Mouse (Mus musculus) myocyte (in vitro differentiated cells): ENCODE measurements around the gene Med15. TPM values are rescaled to one million over a fixed set of nuclear protein-coding genes. Genes with fewer than 3 reads are reported as not detected.

Experiments
- H3K27me3 ChIP-seq: one replicate; pipeline ENCODE4 v1.6.1; 2011; ENCODE audit not compliant: control insufficient read depth, insufficient read depth, insufficient read length
- H3K36me3 ChIP-seq: one replicate; pipeline ENCODE4 v1.6.1; 2011; ENCODE audit not compliant: control insufficient read depth, insufficient read depth
- H3K4me2 ChIP-seq: one replicate; pipeline ENCODE4 v1.6.1; 2011; ENCODE audit warnings: low read depth, control low read depth
- H3K4me3 ChIP-seq: one replicate; pipeline ENCODE4 v1.5.1; 2011; ENCODE audit warnings: mild to moderate bottlenecking, control low read depth, moderate library complexity
- H3K79me2 ChIP-seq: one replicate; pipeline ENCODE4 v1.6.1; 2011; ENCODE audit not compliant: control insufficient read depth, insufficient read depth
- H3ac ChIP-seq: one replicate; pipeline ENCODE4 v1.6.1; 2011; ENCODE audit not compliant: control insufficient read depth, insufficient read length
- CEBPB ChIP-seq: IDR thresholded peaks from 2 replicates; pipeline ENCODE4 v1.6.1; 2011; ENCODE audit warnings: mild to moderate bottlenecking, moderate library complexity; ENCODE audit not compliant: poor library complexity, insufficient read depth, severe bottlenecking
- E2F4 ChIP-seq: IDR thresholded peaks from one replicate; pipeline ENCODE4 v1.6.1; 2011; ENCODE audit warnings: mild to moderate bottlenecking, control low read depth, moderate library complexity; ENCODE audit not compliant: insufficient read depth
- MAX ChIP-seq: IDR thresholded peaks from one replicate; pipeline ENCODE4 v1.6.1; 2011; ENCODE audit warnings: low read depth, mild to moderate bottlenecking, control low read depth
- MYOD1 ChIP-seq, 3 experiments: IDR thresholded peaks; one replicate each; pipeline ENCODE4 v1.6.1; 2011; ENCODE audit warnings: control low read depth in 2 of 3, low read depth in 2 of 3, mild to moderate bottlenecking in 2 of 3, moderate library complexity in 1 of 3; ENCODE audit not compliant: insufficient read length in 2 of 3, control insufficient read depth in 1 of 3
- MYOG ChIP-seq, 3 experiments: IDR thresholded peaks; one replicate each; pipeline ENCODE4 v1.6.1; 2011; ENCODE audit warnings: control low read depth in 2 of 3, low read depth in 2 of 3, mild to moderate bottlenecking in 2 of 3; ENCODE audit not compliant: insufficient read length in 2 of 3, control insufficient read depth in 1 of 3, insufficient read depth in 1 of 3
- POLR2A ChIP-seq: IDR thresholded peaks from one replicate; pipeline ENCODE4 v1.6.1; 2011; ENCODE audit warnings: low read depth, mild to moderate bottlenecking, control low read depth, moderate library complexity; ENCODE audit not compliant: insufficient read length
- POLR2AphosphoS2 ChIP-seq: IDR thresholded peaks from one replicate; pipeline ENCODE4 v1.6.1; 2011; ENCODE audit warnings: low read depth, control low read depth; ENCODE audit not compliant: insufficient read length
- REST ChIP-seq: IDR thresholded peaks from one replicate; pipeline ENCODE4 v1.6.1; 2011; ENCODE audit warnings: mild to moderate bottlenecking, control low read depth, moderate library complexity; ENCODE audit not compliant: insufficient read depth, insufficient read length
- SRF ChIP-seq: IDR thresholded peaks from one replicate; pipeline ENCODE4 v1.6.1; 2011; ENCODE audit warnings: low read depth; ENCODE audit not compliant: control insufficient read depth, insufficient read length
- TCF12 ChIP-seq: IDR thresholded peaks from one replicate; pipeline ENCODE4 v1.6.1; 2011; ENCODE audit warnings: mild to moderate bottlenecking, control low read depth; ENCODE audit not compliant: poor library complexity, insufficient read depth, severe bottlenecking
- TCF3 ChIP-seq: IDR thresholded peaks from one replicate; pipeline ENCODE4 v1.6.1; 2011; ENCODE audit warnings: low read depth, control low read depth; ENCODE audit not compliant: insufficient read length
- USF1 ChIP-seq: IDR thresholded peaks from one replicate; pipeline ENCODE4 v1.6.1; 2011; ENCODE audit warnings: low read depth, mild to moderate bottlenecking, control low read depth, moderate library complexity
- polyA plus RNA-seq: library from polyadenylated mRNA; unstranded; fragments of >200 nt; fragmentation: generic; extraction: Trizol; gene quantifications from one replicate; pipeline ENCODE4 v1.2.1, GENCODE M21; 2012; ENCODE audit warnings: missing spikeins

The Med15 gene
- polyA plus RNA-seq, 1 experiment = 42.9 TPM

GRCm38 (mm10) chr16:17759813-17760321 lies 27.2 kb upstream of the Med15 start:
- TF ChIP-seq POLR2AphosphoS2 (no peak), USF1 (no peak)
- Histone ChIP-seq H3ac (peak overlapping the region; percentile 64), H3K4me3 (peak overlapping the region; percentile 49), H3K79me2 (peaks cover 45% of the 10 kb centered on the region), H3K36me3 (no peaks in the 10 kb centered on the region), H3K4me2 (peak overlapping the region; percentile 77), H3K27me3 (no peaks in the 10 kb centered on the region)

GRCm38 (mm10) chr16:17759344-17759773 lies 26.7 kb upstream of the Med15 start, which contains the start of gene Klhl22:
Klhl22 (plus strand) TSS chr16:17759618.
- Histone ChIP-seq H3ac (peak within 1 kb of the TSS; percentile 64), H3K27me3 (no peaks in the 10 kb centered on the region), H3K36me3 (no peaks in the 10 kb centered on the region), H3K4me2 (peak within 1 kb of the TSS; percentile 77), H3K79me2 (peaks cover 44% of the 10 kb centered on the region), H3K4me3 (peak within 1 kb of the TSS; percentile 49)
- TF ChIP-seq CEBPB (no peak), POLR2AphosphoS2 (peak; percentile 97), SRF (no peak), POLR2A (peak; percentile 98), USF1 (peak; percentile 84), MYOD1 (IDR thresholded peaks at IDR 0.05; ENCODE audit: control insufficient read depth in 1 of 3, insufficient read length in 2 of 3, low read depth in 2 of 3) (peak in 1 of 3 experiments; percentile 69), E2F4 (no peak), MYOG (IDR thresholded peaks at IDR 0.05; ENCODE audit: control insufficient read depth in 1 of 3, insufficient read depth in 1 of 3, insufficient read length in 2 of 3, low read depth in 2 of 3) (peak in 2 of 3 experiments; percentile 66 to 74), TCF3 (no peak), MAX (no peak), REST (peak; percentile 47), TCF12 (no peak)

GRCm38 (mm10) chr16:17758902-17759301 lies 26.2 kb upstream of the Med15 start:
- Histone ChIP-seq H3ac (peak overlapping the region; percentile 64), H3K36me3 (no peaks in the 10 kb centered on the region), H3K4me2 (peak overlapping the region; percentile 64), H3K27me3 (no peaks in the 10 kb centered on the region), H3K4me3 (peak overlapping the region; percentile 49), H3K79me2 (peaks cover 40% of the 10 kb centered on the region)
- TF ChIP-seq CEBPB (no peak), MYOG (IDR thresholded peaks at IDR 0.05; ENCODE audit: control insufficient read depth in 1 of 3, insufficient read depth in 1 of 3, insufficient read length in 2 of 3, low read depth in 2 of 3) (no peak), MAX (no peak), REST (no peak), MYOD1 (IDR thresholded peaks at IDR 0.05; ENCODE audit: control insufficient read depth in 1 of 3, insufficient read length in 2 of 3, low read depth in 2 of 3) (no peak), E2F4 (no peak), USF1 (no peak), SRF (no peak), TCF3 (no peak), TCF12 (no peak), POLR2AphosphoS2 (no peak), POLR2A (no peak)

GRCm38 (mm10) chr16:17757756-17758155 lies 25.1 kb upstream of the Med15 start:
- H3K4me2 ChIP-seq = no peak overlapping the region
- no peak overlapping the region for H3K4me3 ChIP-seq
- TF ChIP-seq E2F4 = no peak
- peak; percentile 11 for TF ChIP-seq TCF12
- TF ChIP-seq MYOD1 (IDR thresholded peaks at IDR 0.05; ENCODE audit: control insufficient read depth in 1 of 3, insufficient read length in 2 of 3, low read depth in 2 of 3) = peak in 2 of 3 experiments; percentile 35 to 82
- peak in 2 of 3 experiments; percentile 63 to 92 for TF ChIP-seq MYOG (IDR thresholded peaks at IDR 0.05; ENCODE audit: control insufficient read depth in 1 of 3, insufficient read depth in 1 of 3, insufficient read length in 2 of 3, low read depth in 2 of 3)
- peak; percentile 16 for TF ChIP-seq TCF3
- H3ac ChIP-seq = no peak overlapping the region
- H3K27me3 ChIP-seq = no peaks in the 10 kb centered on the region
- no peaks in the 10 kb centered on the region for H3K36me3 ChIP-seq
- peaks cover 28% of the 10 kb centered on the region for H3K79me2 ChIP-seq

- TF ChIP-seq SRF (no peak), POLR2A (no peak), POLR2AphosphoS2 (no peak), USF1 (no peak), CEBPB (no peak), MYOG (IDR thresholded peaks at IDR 0.05; ENCODE audit: control insufficient read depth in 1 of 3, insufficient read depth in 1 of 3, insufficient read length in 2 of 3, low read depth in 2 of 3) (no peak), TCF12 (no peak)
- no peak overlapping the region for H3K4me2 ChIP-seq
- no peaks in the 10 kb centered on the region for H3K79me2 ChIP-seq
- H3ac ChIP-seq = no peak overlapping the region
- H3K36me3 ChIP-seq = no peaks in the 10 kb centered on the region
- H3K27me3 ChIP-seq = no peaks in the 10 kb centered on the region
- H3K4me3 ChIP-seq = no peak overlapping the region
Observed at GRCm38 (mm10) chr16:17753686-17754085, 21.0 kb upstream of the Med15 start.
